Mouse (Mus musculus) stomach, postnatal 0 days (tissue): ENCODE measurements around the gene Gata1. TPM values are rescaled to one million over a fixed set of nuclear protein-coding genes. Genes with fewer than 3 reads are reported as not detected.
A peak's percentile ranks its signal among the peaks of the same experiment; 100 is the strongest.
"Not testable (repeated sequence)": the region's sequence is repeated elsewhere in the genome, so short reads cannot be mapped to it uniquely, and the experiment has no call there.

Experiments used
- ATAC-seq: fragments of 200-750 bp; cut with Nextera tagmentation; 2 replicates; pipeline ENCODE4 v1.8.0; 2017; ENCODE audit not compliant: low FRiP score, low TSS enrichment
- DNase-seq: peaks from one replicate; pipeline ENCODE4 v3.0.0-alpha.2; 2016; ENCODE audit warnings: low spot score
- H3K27ac ChIP-seq: fragments of 300-500 bp; sonication (generic); replicated peaks from 2 replicates; pipeline ENCODE4 v1.5.1; 2014; ENCODE audit warnings: mild to moderate bottlenecking, control low read depth
- H3K27me3 ChIP-seq: fragments of 300-500 bp; sonication (generic); 2 replicates; pipeline ENCODE4 v1.6.1; 2014; ENCODE audit warnings: low read length; ENCODE audit not compliant: control insufficient read depth, insufficient read depth
- H3K36me3 ChIP-seq: fragments of 300-500 bp; sonication (generic); 2 replicates; pipeline ENCODE4 v1.6.1; 2014; ENCODE audit warnings: low read length, mixed read lengths; ENCODE audit not compliant: control insufficient read depth, insufficient read depth
- H3K4me1 ChIP-seq: fragments of 300-500 bp; sonication (generic); replicated peaks from 2 replicates; pipeline ENCODE4 v1.6.1; 2014; ENCODE audit warnings: antibody characterized with exemption; ENCODE audit not compliant: control insufficient read depth, insufficient read depth
- H3K4me2 ChIP-seq: fragments of 300-500 bp; sonication (generic); replicated peaks from 2 replicates; pipeline ENCODE4 v1.6.1; 2014; ENCODE audit warnings: low read depth, mild to moderate bottlenecking, control low read depth, moderate library complexity
- H3K4me3 ChIP-seq: fragments of 300-500 bp; sonication (generic); 2 replicates; pipeline ENCODE4 v1.5.1; 2014; ENCODE audit warnings: low read depth, low read length, control low read depth
- H3K9ac ChIP-seq: fragments of 300-500 bp; sonication (generic); 2 replicates; pipeline ENCODE4 v1.6.1; 2014; ENCODE audit warnings: mild to moderate bottlenecking, low read length, control low read depth, mixed read lengths
- H3K9me3 ChIP-seq: fragments of 300-500 bp; sonication (generic); 2 replicates; pipeline ENCODE4 v1.6.1; 2016; ENCODE audit warnings: low read length; ENCODE audit not compliant: control insufficient read depth
- CTCF ChIP-seq: IDR thresholded peaks from 2 replicates; pipeline ENCODE4 v1.5.1; 2016; ENCODE audit warnings: antibody characterized with exemption, low read depth, mild to moderate bottlenecking, moderate library complexity
- EP300 ChIP-seq: optimal IDR thresholded peaks from 2 replicates; pipeline ENCODE3; 2016; ENCODE audit warnings: antibody characterized with exemption
- WGBS: fragments of 180-500 bp; shearing (Covaris S2); extraction: QIAGEN DNeasy Blood & Tissue Kit; methylation state at CpG from one replicate; pipeline ENCODE4 v1.1.7; 2014; 5-methylcytosine and 5-hydroxymethylcytosine counted together
- polyA plus RNA-seq: library from polyadenylated mRNA; unstranded; fragments of >200 nt; fragmentation: Nextera tagmentation; extraction: Ambion mirVana; gene quantifications from 2 replicates; pipeline ENCODE4 v1.2.1, GENCODE M21; 2015

The Gata1 gene
- polyA plus RNA-seq, 1 experiment from 2014 or later = 0.07 TPM

DNA sequence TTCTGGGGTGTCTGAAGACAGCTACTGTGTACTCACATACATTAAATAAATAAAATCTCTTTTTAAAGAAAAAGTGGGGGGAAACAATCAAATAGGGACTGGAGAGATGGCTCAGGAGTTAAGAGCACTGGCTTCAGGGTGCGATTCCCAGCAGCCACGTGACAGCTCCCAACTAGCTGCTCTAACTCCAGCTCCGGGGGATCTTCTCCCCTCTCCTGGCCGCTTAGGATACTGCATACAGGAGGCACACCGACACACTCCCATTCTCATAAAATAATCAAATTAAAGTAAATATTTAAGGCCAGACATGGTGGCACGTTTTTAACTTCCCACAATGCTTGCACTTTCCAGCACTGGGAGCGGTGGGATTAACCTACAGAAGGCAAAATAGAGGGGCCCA is 37.8 kb upstream of the Gata1 start:
- not testable (repeated sequence) for H3K36me3 ChIP-seq, H3K9ac ChIP-seq, H3K4me3 ChIP-seq, ATAC-seq, H3K4me1 ChIP-seq, H3K27me3 ChIP-seq, H3K4me2 ChIP-seq, H3K9me3 ChIP-seq, H3K27ac ChIP-seq
- WGBS = 15% methylated on average over 7 of the region's 7 CpGs
- DNase-seq = peak; percentile 34
- peak; percentile 55 for TF ChIP-seq CTCF

DNA sequence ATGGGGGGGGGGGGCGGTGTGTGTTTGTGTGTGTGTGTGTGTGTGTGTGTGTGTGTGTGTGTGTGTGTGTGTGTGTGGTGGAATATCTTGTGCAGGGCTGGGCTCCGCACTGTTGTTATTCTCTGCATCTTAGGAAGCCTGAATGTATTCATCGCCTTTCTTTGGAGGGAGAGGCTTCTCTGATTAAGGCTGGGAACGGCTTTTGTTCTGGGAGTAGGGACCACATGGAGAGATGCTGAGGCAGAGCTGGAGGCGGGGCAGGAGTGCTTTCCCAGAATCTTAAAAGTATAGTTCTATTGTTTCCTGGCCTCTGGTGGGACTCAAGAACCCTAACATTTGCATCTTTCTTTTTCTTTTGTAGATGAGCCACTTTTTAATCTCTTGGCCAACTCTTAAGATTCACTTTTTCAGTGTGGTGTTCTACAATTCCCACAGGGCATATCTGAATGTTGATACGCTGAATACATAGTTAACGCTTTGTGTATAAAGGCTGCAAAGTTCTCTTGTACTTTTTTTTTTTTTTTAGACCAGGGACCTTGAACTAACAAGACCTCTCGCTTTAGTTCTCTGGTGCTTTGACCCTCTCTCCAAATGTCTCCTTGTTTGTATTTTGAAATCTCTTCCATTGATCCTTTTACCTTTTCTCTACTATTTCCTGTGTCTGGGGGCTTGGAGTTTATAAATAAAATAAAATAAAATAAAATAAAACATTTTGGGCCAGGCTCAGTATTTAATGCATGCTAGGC is 35.9 kb upstream of the Gata1 start:
- H3K27ac ChIP-seq = no peak overlapping the region
- ATAC-seq (no peak), DNase-seq (no peak)
- no peaks in the 10 kb centered on the region for H3K9me3 ChIP-seq
- 45% methylated on average over 7 of the region's 8 CpGs for WGBS
- no peak overlapping the region for H3K4me2 ChIP-seq
- H3K36me3 ChIP-seq = no peaks in the 10 kb centered on the region
- TF ChIP-seq CTCF (no peak), EP300 (no peak)
- H3K4me1 ChIP-seq = no peaks in the 10 kb centered on the region
- no peaks in the 10 kb centered on the region for H3K27me3 ChIP-seq
- H3K9ac ChIP-seq = no peak overlapping the region
- no peak overlapping the region for H3K4me3 ChIP-seq

DNA sequence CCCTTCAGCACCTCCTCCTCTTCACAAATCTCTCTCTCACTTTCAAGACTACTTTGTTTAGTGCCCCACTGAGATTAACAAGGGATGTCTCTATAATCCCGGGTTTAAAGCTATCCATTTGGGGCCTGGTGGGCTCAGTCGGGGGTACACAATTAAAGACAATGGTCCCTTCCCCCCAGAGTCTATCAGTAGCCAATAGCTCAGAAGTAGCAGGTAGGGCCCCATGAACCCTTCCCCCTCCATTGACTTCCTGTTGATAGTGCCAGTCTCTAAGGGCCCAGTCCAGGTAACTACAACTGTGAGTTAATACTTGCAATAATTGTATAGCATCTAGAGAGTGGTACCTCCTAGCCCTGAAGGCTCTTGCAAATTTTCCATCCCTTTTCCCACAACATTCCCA is 35.3 kb upstream of the Gata1 start:
- no peak overlapping the region for H3K9ac ChIP-seq
- no peak for ATAC-seq
- no peaks in the 10 kb centered on the region for H3K9me3 ChIP-seq
- no peak overlapping the region for H3K27ac ChIP-seq
- WGBS = 17% methylated on average over 2 of the region's 2 CpGs
- H3K36me3 ChIP-seq = no peaks in the 10 kb centered on the region
- no peak overlapping the region for H3K4me2 ChIP-seq
- no peak for DNase-seq
- H3K4me3 ChIP-seq = no peak overlapping the region
- TF ChIP-seq CTCF (no peak), EP300 (no peak)
- no peaks in the 10 kb centered on the region for H3K4me1 ChIP-seq
- H3K27me3 ChIP-seq = no peaks in the 10 kb centered on the region

DNA sequence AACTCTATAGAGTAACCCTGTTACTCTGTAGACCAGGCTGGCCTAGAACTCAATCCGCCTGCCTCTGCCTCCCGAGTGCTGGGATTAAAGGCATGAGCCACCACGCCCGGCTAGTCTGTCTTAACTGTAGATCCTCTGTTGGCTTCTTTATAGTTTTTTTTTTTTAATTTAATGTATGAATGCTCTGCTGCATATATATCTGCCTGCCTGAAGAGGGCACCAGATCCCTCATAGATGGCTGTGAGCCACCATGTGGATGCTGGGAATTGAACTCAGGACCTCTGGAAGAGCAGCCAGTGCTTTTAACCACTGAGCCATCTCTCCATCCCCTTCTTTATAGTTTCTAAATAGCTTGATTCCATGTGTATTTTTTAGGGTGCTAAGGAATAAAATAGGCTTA is 31.5 kb upstream of the Gata1 start:
- ATAC-seq, H3K4me2 ChIP-seq, H3K9ac ChIP-seq, H3K27me3 ChIP-seq, H3K4me3 ChIP-seq, H3K9me3 ChIP-seq, DNase-seq, H3K36me3 ChIP-seq, H3K4me1 ChIP-seq, H3K27ac ChIP-seq: not testable (repeated sequence)
- WGBS = 83% methylated on average over 4 of the region's 4 CpGs

DNA sequence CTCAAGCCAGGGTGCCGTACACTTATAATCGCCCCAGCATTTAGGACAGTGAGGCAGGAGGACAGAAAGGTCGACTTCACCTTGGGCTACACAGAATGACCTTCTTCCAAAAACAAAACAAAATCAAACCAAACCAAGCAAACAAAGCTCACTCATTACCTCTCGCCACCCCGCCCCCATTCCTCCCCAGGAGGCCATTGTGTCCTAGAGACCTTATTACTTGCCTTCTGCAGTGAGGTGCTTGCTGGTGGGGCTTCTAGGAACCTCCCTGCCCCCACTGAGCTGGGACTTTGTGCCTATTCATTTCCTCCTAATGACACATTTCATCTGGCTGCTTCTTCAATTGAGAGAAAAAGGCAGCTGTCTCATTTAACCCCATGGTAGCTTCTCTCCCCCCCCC is 30.7 kb upstream of the Gata1 start:
- Histone ChIP-seq H3K9me3 (no peaks in the 10 kb centered on the region), H3K9ac (no peak overlapping the region), H3K4me2 (no peak overlapping the region), H3K4me1 (no peaks in the 10 kb centered on the region), H3K27ac (no peak overlapping the region), H3K4me3 (no peak overlapping the region), H3K27me3 (no peaks in the 10 kb centered on the region), H3K36me3 (no peaks in the 10 kb centered on the region)
- TF ChIP-seq EP300 (no peak), CTCF (no peak)
- DNase-seq (no peak), ATAC-seq (no peak)
- WGBS = 55% methylated on average over 5 of the region's 5 CpGs

DNA sequence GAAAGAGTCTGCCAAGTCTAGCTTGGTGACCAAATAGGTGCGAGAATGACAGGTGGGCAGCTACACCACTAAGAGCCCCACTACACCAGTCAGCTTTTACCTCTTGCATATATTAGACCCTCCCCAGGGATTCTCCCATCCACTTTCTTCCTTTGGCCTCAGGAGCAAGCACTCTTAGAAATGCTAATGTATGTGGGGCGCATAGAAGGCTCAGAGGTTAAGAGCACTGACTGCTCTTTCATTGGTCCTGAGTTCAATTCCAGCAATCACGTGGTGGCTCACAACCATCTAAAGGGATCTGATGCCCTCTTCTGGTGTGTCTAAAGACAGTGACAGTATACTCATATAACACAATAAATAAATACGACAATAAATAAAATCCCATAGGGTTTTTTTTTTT is 25.1 kb upstream of the Gata1 start:
- Histone ChIP-seq H3K27me3 (no peaks in the 10 kb centered on the region), H3K9me3 (no peaks in the 10 kb centered on the region)
- WGBS = 65% methylated on average over 4 of the region's 4 CpGs

More for the DNA sequence above, 25.1 kb upstream of the Gata1 start:
- H3K27ac ChIP-seq = no peak overlapping the region
- H3K4me2 ChIP-seq = no peak overlapping the region
- no peak for ATAC-seq
- TF ChIP-seq EP300 (no peak), CTCF (no peak)
- DNase-seq = no peak
- no peaks in the 10 kb centered on the region for H3K36me3 ChIP-seq
- no peak overlapping the region for H3K4me3 ChIP-seq
- H3K9ac ChIP-seq = no peak overlapping the region
- H3K4me1 ChIP-seq = no peaks in the 10 kb centered on the region
